Mouse (Mus musculus) embryo, embryonic 9.5 days (tissue): ENCODE results near the gene Vcan.
"Not testable (repeated sequence)": the region's sequence is repeated elsewhere in the genome, so short reads cannot be mapped to it uniquely, and the experiment has no call there.

Source experiments
- DNase-seq: peaks from one replicate; pipeline ENCODE4 v3.0.0-alpha.2; 2017; ENCODE audit errors: extremely low spot score

Vcan gene

GRCm38 (mm10) chr13:89741766-89742685 lies at the start of gene Vcan:
Gene Vcan (minus strand): TSS chr13:89742509.
- peak; percentile 85 for DNase-seq

DNA sequence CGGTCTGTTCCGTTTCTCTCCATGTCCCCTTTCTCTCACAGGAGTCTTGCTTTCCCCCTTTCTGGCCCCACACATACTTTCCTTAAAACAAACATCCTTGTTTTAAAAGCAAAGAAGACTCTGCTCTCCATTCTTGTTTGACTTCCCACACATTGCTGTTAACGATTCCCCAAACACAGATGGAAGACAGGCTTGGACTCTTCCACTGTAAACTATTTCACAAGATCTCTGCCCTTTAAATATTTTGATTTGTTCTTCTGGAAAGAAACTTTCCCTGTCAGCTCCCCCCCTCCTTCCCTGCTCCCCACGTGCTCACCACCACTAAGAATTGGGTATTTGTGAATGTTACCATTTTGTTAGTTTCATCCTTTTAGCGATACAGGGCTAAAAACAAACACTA lies 49.2 kb upstream of the Vcan start:
- DNase-seq, result no peak

- no peak for DNase-seq
Observed at GRCm38 (mm10) chr13:89782886-89783285, 40.6 kb upstream of the Vcan start.

GRCm38 (mm10) chr13:89780276-89780675 lies 38.0 kb upstream of the Vcan start:
- no peak for DNase-seq

- peak; percentile 45 for DNase-seq
Observed at GRCm38 (mm10) chr13:89779208-89779911, 37.1 kb upstream of the Vcan start.

DNA sequence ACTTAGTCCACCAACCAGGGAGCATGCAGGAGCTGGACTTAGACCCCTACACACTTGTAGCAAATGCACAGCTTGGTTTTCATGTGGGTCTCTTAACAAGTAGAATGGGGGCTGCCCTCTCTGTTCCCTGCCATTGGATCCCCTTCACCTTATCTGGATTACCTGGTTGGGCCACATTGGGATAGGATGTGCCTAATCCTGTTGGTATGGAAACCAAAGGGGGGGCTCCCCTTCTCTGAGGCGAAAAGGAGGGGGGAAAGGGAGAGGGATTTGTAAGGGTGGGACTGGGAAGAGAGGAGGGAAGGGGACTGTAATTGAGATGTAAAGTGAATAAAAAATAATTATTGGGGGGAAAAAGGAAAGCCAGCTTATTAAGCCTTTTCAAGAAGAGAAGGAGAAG lies 35.5 kb upstream of the Vcan start:
- no peak for DNase-seq

- no peak for DNase-seq
Observed at GRCm38 (mm10) chr13:89777146-89777545, 34.8 kb upstream of the Vcan start.

GRCm38 (mm10) chr13:89766551-89766950 lies 24.2 kb upstream of the Vcan start:
- DNase-seq, result no peak

- no peak for DNase-seq
Observed at GRCm38 (mm10) chr13:89765966-89766365, 23.7 kb upstream of the Vcan start.

- DNase-seq, result no peak
Observed at GRCm38 (mm10) chr13:89762339-89762738, 20.0 kb upstream of the Vcan start.

DNA sequence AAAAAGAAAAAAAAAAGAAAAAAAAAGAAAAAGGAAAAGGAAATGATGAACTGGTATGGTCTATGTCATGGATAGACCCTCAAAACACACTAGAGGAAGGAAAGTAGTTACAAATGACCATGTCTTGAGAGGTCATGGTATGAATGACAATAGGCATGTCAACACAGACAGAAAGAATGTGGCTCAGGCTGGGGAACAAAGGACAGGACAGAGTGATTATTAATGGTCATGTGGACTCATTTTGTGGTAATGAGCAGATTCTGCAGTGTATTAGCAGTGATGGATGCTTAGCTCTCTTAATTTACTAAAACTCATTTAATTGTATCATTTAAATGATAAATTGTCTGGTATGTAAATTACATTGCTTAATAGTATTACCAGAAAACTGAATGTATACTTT lies 14.0 kb upstream of the Vcan start:
- no peak for DNase-seq

DNA sequence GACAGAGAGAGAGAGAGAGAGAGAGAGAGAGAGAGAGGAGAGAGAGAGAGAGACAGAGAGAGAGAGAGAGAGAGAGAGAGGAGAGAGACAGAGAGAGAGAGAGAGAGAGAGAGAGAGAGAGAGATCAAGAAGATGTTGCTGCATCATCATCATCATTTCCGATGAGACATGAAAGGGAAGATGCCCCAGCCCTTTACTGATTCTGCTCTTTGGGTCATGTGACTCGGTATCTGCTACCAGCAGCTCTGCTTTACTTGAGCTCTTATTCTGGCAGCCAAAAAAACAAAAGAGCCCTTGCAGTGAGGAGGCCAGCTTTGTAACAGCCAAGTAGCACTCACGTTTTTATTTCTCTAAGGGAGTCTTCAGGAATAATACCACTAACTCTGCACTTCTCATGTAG lies 8.3 kb upstream of the Vcan start:
- DNase-seq, result not testable (repeated sequence)

DNA sequence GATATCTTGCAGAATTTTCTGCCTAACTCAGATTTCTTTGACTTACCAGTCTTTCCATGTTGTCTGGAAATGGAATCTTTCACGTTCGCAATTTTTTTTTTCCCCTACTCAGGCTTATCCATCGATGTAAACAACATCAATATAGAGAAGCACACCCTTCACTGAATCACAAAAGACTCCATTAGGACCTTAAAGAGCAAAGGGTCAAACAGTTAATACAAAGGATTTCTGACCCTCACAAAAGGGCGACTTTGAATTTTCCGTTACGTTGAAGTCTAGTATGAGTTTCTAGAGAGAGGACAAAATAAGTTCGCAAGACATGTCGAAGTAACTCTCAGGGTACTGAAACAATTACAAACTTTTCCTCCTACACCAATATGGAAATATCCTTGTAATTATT lies 892 bp upstream of the Vcan start:
- no peak for DNase-seq

GRCm38 (mm10) chr13:89742686-89743200 lies 434 bp upstream of the Vcan start:
- no peak for DNase-seq

DNA sequence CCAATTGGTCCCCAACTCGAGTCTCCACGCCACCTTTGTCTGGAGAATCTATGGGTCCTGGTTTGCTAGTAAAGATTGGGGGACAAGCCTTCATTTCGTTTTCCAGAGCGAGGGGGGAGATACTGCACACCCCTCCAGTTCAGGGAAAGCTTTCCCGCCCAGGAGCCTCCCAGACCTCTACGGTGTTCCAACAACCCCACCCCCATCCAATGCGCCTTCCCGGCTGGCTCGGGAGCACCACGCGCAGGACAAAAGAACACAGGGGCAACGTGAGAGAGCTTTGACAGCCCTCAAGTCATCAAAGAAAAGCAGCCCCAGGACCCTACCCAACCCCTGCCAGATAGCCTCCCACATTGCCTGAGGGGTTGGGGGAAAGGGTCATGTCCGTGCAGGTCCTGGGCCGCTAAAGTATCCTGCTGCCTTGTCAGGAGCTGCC lies 1.2 kb downstream of the Vcan start:
- peak; percentile 81 for DNase-seq

DNA sequence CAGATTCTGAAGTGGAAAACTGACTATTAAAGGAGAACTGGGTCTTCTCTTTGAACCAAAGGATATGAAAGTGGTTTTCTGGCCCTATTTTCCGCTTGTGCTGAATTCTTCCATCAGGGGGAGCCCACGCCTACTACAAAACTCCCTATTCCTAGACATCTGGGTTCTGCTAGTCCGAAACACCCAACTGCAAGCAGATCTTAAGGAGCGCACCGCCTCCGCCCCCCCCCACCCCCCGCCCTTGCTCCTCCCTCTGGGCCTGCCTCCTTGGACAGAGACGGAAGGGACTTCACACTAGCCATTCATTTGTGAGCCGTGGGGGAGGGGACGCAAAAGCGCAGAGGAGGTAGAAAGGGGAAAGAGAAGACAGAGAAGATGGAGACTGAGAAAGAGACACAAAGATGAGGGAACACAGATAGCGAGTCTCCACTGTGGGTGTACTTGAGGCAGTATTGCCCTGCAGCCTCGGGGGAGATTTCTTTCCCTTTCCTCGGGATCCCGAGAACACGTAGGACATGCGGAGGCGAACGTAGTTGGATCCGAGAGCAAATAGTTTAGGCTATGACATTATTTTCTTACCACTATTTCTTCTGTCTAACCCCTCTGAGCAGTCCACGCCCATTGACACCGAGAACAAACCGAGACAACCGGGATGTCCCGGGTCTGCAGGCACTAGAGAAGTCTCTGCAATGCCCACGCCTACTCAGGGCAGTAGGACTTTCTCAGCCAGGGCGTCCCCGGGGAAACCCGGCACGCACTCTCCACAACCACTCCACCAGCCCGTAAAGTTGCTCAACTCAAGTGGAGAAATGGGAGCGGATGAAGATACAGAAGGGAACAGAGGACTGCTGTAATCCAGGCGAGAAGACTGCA lies 1.8 kb downstream of the Vcan start:
- peak; percentile 94 for DNase-seq

- peak; percentile 67 for DNase-seq
Observed at GRCm38 (mm10) chr13:89739696-89740242, 2.5 kb downstream of the Vcan start.

DNA sequence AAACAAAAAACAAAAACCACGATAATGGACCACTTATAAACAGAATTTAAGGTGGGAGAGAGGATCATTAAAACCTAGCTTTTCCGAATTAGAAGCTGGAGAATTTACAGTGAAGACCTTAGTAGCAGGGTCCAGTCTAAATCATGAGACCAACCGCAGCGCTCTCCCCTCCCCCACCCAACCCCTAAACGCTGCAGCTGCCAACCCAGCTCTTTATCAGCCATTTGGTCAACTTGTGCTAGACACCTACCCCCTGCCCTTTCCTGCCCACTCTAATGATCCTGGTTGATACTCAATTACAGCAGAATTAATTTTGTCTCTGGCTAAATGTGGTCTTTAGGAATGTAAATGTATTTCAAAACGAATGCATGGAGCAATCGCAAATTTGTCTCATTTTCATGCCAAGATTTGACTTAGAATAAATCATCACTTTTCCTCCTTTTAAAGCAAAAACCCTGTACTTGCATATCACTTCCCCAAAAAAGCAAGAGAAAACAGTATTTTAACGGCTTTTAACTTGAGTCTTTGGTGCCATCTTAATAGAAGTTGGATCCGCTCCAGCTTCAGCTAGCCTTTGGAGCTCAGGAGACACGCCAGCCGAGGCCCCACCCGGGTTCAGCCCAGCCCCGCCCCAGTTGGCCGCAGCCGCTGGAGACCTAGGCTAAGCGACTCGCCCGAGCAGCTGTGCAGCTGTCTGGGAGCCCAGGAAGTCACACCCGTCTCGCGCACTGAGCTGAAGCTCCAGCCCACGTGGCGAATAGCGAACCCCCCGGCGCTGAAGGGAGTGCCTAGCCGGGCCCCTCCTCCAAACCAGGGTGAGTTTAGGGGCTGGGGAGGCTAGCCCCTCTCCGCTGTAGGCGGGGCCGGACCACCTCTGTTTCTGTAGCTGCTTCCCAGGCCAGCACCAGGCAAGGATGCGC lies 3.3 kb downstream of the Vcan start:
- DNase-seq, result peak; percentile 85

GRCm38 (mm10) chr13:89738275-89738674 lies 4.0 kb downstream of the Vcan start:
- no peak for DNase-seq

GRCm38 (mm10) chr13:89735111-89735510 lies 7.2 kb downstream of the Vcan start:
- no peak for DNase-seq
